Mouse (Mus musculus): Measurements from ENCODE around the gene Nsl1. TPM values are rescaled to one million over a fixed set of nuclear protein-coding genes. Genes with fewer than 3 reads are reported as not detected.
"Not testable (repeated sequence)": the region's sequence is repeated elsewhere in the genome, so short reads cannot be mapped to it uniquely, and the experiment has no call there.

Gene Nsl1
- polyA plus RNA-seq, 1 experiment from 2014 or later, result 9.9 TPM

GRCm38 (mm10) chr1:191030922-191031425 is 31.8 kb upstream of the Nsl1 start:
- not testable (repeated sequence) for ATAC-seq (replicated peaks; ENCODE audit: insufficient number of reproducible peaks, insufficient read depth, low FRiP score, low read depth); H3K27me3 ChIP-seq; H3K27ac ChIP-seq; H3K36me3 ChIP-seq; H3K4me1 ChIP-seq (replicated peaks); H3K4me2 ChIP-seq; H3K4me3 ChIP-seq; H3K9me3 ChIP-seq (replicated peaks); H3K9ac ChIP-seq
- 55% methylated on average over 6 of the region's 6 CpGs for WGBS

DNA sequence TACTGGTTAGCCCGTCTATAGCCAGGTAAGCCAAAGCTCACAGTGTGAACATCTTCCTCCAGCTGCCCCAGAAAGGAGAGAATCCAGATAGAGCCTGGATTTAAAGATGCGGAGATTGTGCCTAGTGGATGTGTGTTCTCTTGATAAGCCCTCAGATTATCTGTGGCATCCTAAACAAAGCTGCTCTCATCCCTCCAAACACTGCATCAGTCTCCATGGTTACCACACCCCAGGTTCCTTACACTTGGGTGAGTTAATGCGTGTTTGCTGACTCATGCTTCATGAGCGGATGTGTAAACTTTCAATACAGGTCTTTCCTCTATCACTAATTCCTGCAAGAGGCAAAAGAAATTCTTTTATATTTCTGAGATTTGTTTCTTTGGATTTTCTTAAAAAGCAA is 27.2 kb upstream of the Nsl1 start:
- no peak overlapping the region for H3K9ac ChIP-seq
- H3K4me3 ChIP-seq, result no peak overlapping the region
- no peak overlapping the region for H3K4me2 ChIP-seq
- no peak for ATAC-seq (replicated peaks; ENCODE audit: insufficient number of reproducible peaks, insufficient read depth, low FRiP score, low read depth)
- H3K9me3 ChIP-seq (replicated peaks), result no peaks in the 10 kb centered on the region
- no peaks in the 10 kb centered on the region for H3K36me3 ChIP-seq
- H3K27ac ChIP-seq, result no peak overlapping the region
- H3K4me1 ChIP-seq (replicated peaks), result no peaks in the 10 kb centered on the region
- 41% methylated on average over 4 of the region's 4 CpGs for WGBS
- no peaks in the 10 kb centered on the region for H3K27me3 ChIP-seq

- WGBS, result 65% methylated on average over 6 of the region's 6 CpGs
- ATAC-seq (replicated peaks; ENCODE audit: insufficient number of reproducible peaks, insufficient read depth, low FRiP score, low read depth), result no peak
- H3K9ac ChIP-seq, result no peak within 1 kb of the TSS
Observed at GRCm38 (mm10) chr1:191036554-191037334, 26.1 kb upstream of the Nsl1 start, which contains the start of gene Spata45. Spata45 (plus strand) TSS chr1:191036639.

DNA sequence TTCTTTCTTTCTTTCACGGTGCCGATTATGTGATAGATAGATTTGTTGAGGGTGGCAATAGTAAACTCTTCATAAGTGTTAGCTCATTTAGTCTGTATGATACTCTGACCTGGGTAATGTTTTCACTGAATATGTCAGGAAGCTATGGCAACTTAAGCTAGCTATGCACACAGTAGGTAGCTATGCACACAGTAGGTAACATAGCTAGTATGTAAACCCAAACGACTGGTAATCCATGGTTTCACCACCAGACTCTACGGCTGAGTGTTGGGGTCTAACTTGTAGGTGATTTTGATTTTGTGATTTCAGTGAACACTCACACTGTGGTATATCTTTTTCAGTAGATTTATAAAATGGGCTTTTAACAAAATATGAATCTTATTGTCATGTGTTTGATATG is 24.8 kb upstream of the Nsl1 start:
- H3K4me3 ChIP-seq, result no peak overlapping the region
- H3K9me3 ChIP-seq (replicated peaks), result no peaks in the 10 kb centered on the region
- WGBS, result 86% methylated on average over 4 of the region's 4 CpGs
- no peak overlapping the region for H3K27ac ChIP-seq
- H3K36me3 ChIP-seq, result no peaks in the 10 kb centered on the region
- no peak overlapping the region for H3K4me2 ChIP-seq
- H3K27me3 ChIP-seq, result no peaks in the 10 kb centered on the region
- H3K4me1 ChIP-seq (replicated peaks), result no peaks in the 10 kb centered on the region
- ATAC-seq (replicated peaks; ENCODE audit: insufficient number of reproducible peaks, insufficient read depth, low FRiP score, low read depth), result no peak
- no peak overlapping the region for H3K9ac ChIP-seq

More at GRCm38 (mm10) chr1:191036554-191037334, 26.1 kb upstream of the Nsl1 start, which contains the start of gene Spata45:
- H3K4me2 ChIP-seq, result no peak within 1 kb of the TSS
- no peaks in the 10 kb centered on the region for H3K36me3 ChIP-seq
- H3K4me1 ChIP-seq (replicated peaks), result no peaks in the 10 kb centered on the region
- H3K9me3 ChIP-seq (replicated peaks), result no peaks in the 10 kb centered on the region
- H3K27ac ChIP-seq, result no peak within 1 kb of the TSS
- H3K4me3 ChIP-seq, result no peak within 1 kb of the TSS
- H3K27me3 ChIP-seq, result no peaks in the 10 kb centered on the region

DNA sequence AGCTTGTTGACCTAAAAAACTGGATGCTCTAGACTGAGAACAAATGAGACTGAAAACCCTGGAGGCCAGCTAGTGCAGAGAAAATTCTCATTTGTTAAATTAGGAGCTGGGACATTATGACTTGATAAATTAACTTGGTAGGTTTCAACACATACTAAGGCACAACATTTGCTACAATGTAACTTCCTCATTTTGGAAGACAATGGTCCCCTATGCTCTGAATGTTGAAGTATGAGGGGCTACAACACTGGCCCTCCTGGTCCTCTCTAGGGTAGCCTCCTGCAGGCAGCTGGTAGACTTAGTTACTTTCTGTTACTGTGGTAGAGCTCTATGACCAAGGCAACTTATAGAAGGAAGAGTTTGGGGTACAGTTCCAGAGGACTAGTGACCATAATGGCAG is 21.5 kb upstream of the Nsl1 start:
- H3K27ac ChIP-seq, result no peak overlapping the region
- ATAC-seq (replicated peaks; ENCODE audit: insufficient number of reproducible peaks, insufficient read depth, low FRiP score, low read depth), result no peak
- H3K4me3 ChIP-seq, result no peak overlapping the region
- H3K36me3 ChIP-seq, result no peaks in the 10 kb centered on the region
- H3K9ac ChIP-seq, result no peak overlapping the region
- no peaks in the 10 kb centered on the region for H3K27me3 ChIP-seq
- no peaks in the 10 kb centered on the region for H3K4me1 ChIP-seq (replicated peaks)
- no peaks in the 10 kb centered on the region for H3K9me3 ChIP-seq (replicated peaks)
- H3K4me2 ChIP-seq, result no peak overlapping the region

DNA sequence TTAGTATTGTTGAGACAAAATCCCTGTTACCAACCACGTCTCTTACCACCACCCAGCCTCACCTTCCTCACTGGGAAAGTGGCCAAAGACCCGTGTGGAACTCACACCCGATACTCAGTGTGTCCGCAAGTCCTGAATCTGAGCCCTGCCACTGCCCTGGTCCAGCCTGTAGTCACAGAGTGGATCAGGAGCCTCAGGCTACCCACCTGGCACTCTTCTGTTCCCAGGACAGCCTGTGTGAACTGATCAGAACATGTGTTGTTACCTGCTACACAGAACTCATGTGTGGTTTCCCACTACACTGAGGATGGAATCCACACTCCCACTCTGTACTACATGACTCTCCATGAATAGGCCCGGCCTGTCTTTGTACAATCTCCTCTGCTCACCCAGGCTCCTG is 20.7 kb upstream of the Nsl1 start:
- Histone ChIP-seq H3K4me3 (no peak overlapping the region), H3K27me3 (no peaks in the 10 kb centered on the region), H3K4me2 (no peak overlapping the region), H3K4me1 (replicated peaks) (no peaks in the 10 kb centered on the region), H3K9ac (no peak overlapping the region), H3K27ac (no peak overlapping the region), H3K9me3 (replicated peaks) (no peaks in the 10 kb centered on the region), H3K36me3 (no peaks in the 10 kb centered on the region)
- 73% methylated on average over 5 of the region's 5 CpGs for WGBS
- no peak for ATAC-seq (replicated peaks; ENCODE audit: insufficient number of reproducible peaks, insufficient read depth, low FRiP score, low read depth)

DNA sequence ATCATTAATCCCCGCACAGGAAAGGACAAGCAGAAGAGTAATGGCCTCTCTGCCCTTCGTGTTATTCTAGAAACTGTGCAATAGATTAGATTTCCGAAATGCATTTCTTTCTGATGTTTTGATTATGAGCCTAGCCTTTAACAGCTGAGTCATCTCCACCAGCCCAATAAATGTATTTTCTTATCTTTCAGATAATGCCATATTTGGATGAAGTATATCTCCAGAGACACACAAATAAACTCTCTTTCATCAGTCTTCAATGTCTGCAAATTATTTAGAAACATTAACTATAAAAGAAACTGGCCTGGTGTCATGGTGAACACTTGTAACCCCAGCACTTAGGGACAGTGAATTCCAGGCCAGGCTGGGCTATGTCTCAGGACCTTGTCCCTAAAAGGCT is 20.1 kb upstream of the Nsl1 start:
- no peak overlapping the region for H3K4me2 ChIP-seq
- ATAC-seq (replicated peaks; ENCODE audit: insufficient number of reproducible peaks, insufficient read depth, low FRiP score, low read depth), result no peak
- H3K27ac ChIP-seq, result no peak overlapping the region
- no peaks in the 10 kb centered on the region for H3K4me1 ChIP-seq (replicated peaks)
- H3K36me3 ChIP-seq, result no peaks in the 10 kb centered on the region
- 45% methylated on average over 3 of the region's 3 CpGs for WGBS
- H3K9me3 ChIP-seq (replicated peaks), result no peaks in the 10 kb centered on the region
- no peak overlapping the region for H3K4me3 ChIP-seq
- H3K9ac ChIP-seq, result no peak overlapping the region
- no peaks in the 10 kb centered on the region for H3K27me3 ChIP-seq

GRCm38 (mm10) chr1:191045264-191045663 is 17.5 kb upstream of the Nsl1 start:
- Histone ChIP-seq H3K4me3 (no peak overlapping the region), H3K9me3 (replicated peaks) (no peaks in the 10 kb centered on the region), H3K4me2 (no peak overlapping the region), H3K27ac (no peak overlapping the region), H3K9ac (no peak overlapping the region), H3K27me3 (no peaks in the 10 kb centered on the region), H3K4me1 (replicated peaks) (no peaks in the 10 kb centered on the region), H3K36me3 (no peaks in the 10 kb centered on the region)
- ATAC-seq (replicated peaks; ENCODE audit: insufficient number of reproducible peaks, insufficient read depth, low FRiP score, low read depth), result no peak
- 95% methylated on average over 2 of the region's 2 CpGs for WGBS

DNA sequence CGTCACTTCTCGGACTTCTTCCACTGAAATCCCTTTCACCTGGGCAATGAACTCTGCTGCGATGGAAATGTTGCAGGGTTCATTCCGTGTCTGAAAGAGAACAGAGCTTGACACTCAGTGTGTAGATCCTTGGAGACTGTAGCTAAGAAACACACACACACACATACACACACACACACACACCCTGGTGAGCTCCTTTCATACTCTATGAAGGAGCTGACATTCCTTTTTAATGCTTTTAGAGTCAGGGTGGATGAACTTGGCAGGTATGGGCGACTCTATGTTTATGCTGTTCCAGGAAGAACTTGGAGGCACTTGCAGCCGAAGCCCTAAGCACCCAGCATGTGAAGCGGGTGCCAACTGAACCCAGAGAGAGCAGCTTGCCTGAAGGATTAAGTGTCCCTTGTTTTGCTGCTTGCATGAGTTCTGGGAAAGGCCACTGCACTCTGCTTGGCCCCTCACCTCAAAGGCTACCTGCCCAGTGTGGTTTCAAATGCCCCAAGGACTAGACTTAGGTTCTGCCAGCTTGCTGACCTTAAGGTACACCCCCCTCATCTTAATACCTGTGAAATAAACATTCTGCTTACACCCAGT is 16.5 kb upstream of the Nsl1 start:
- H3K4me3 ChIP-seq, result no peak overlapping the region
- WGBS, result 64% methylated on average over 7 of the region's 7 CpGs
- no peak overlapping the region for H3K9ac ChIP-seq
- no peaks in the 10 kb centered on the region for H3K4me1 ChIP-seq (replicated peaks)
- H3K9me3 ChIP-seq (replicated peaks), result no peaks in the 10 kb centered on the region
- H3K4me2 ChIP-seq, result no peak overlapping the region
- H3K27ac ChIP-seq, result no peak overlapping the region
- no peaks in the 10 kb centered on the region for H3K27me3 ChIP-seq
- H3K36me3 ChIP-seq, result no peaks in the 10 kb centered on the region
- no peak for ATAC-seq (replicated peaks; ENCODE audit: insufficient number of reproducible peaks, insufficient read depth, low FRiP score, low read depth)

- H3K4me2 ChIP-seq, result no peak overlapping the region
- no peaks in the 10 kb centered on the region for H3K36me3 ChIP-seq
- H3K27me3 ChIP-seq, result no peaks in the 10 kb centered on the region
- H3K27ac ChIP-seq, result no peak overlapping the region
- H3K9ac ChIP-seq, result no peak overlapping the region
- no peaks in the 10 kb centered on the region for H3K9me3 ChIP-seq (replicated peaks)
- H3K4me1 ChIP-seq (replicated peaks), result no peaks in the 10 kb centered on the region
- H3K4me3 ChIP-seq, result no peak overlapping the region
- no peak for ATAC-seq (replicated peaks; ENCODE audit: insufficient number of reproducible peaks, insufficient read depth, low FRiP score, low read depth)
- WGBS, result 61% methylated on average over 3 of the region's 3 CpGs
Observed at GRCm38 (mm10) chr1:191053555-191053954, 9.3 kb upstream of the Nsl1 start.

GRCm38 (mm10) chr1:191054870-191055532 is 7.8 kb upstream of the Nsl1 start:
- no peaks in the 10 kb centered on the region for H3K9me3 ChIP-seq (replicated peaks)
- no peak overlapping the region for H3K9ac ChIP-seq
- ATAC-seq (replicated peaks; ENCODE audit: insufficient number of reproducible peaks, insufficient read depth, low FRiP score, low read depth), result no peak
- H3K4me3 ChIP-seq, result no peak overlapping the region
- H3K4me2 ChIP-seq, result no peak overlapping the region
- no peaks in the 10 kb centered on the region for H3K27me3 ChIP-seq
- no peak overlapping the region for H3K27ac ChIP-seq
- WGBS, result 63% methylated on average over 8 of the region's 8 CpGs
- no peaks in the 10 kb centered on the region for H3K4me1 ChIP-seq (replicated peaks)
- no peaks in the 10 kb centered on the region for H3K36me3 ChIP-seq
